Mouse (Mus musculus): ENCODE results near the gene Trh.

The Trh gene

DNA sequence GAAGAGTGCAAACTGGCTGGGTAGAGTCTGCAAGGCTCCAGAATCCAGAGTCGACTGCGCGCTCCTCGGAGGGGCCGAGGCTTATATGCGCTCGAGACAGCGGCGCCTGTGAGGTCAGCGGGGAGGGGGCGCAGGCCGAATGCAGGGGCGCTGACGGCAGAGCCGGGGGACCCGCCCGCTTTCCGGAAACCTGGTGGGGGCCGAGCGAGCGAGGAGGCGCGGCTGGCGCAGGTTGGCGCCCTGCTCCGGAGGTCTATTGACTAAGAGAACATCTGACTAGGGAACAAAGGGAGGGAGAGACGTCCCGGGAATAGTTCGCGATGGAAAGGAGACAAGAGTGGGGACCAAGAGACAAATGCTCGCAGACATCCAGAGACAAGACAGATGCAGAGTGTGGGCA is at the start of gene Trh:
Gene Trh, minus strand, starts transcription at position 60 of the 400 bp plus-strand sequence.
- no peak for DNase-seq (ENCODE audit: inconsistent ontology term)

DNA sequence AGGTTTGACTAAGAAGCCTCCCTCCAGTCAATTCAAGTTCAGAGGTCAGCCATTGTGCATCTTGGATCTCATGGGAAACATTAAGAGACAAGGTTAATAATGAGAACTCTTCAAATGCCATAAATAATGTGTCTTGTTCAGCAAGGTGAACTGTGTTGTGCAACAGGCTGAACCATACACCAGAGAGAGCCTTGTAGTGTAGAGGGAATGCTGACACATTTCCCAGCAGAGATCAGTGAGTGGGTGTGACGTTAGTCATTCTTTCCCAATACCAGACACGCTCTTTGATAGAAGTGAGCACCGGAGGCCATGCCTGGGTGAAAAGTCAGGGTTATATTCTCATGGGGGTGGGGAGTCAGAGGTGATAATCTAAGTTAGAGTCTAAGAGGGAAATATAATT is 46.4 kb upstream of the Trh start:
- DNase-seq (ENCODE audit: inconsistent ontology term): no peak

DNA sequence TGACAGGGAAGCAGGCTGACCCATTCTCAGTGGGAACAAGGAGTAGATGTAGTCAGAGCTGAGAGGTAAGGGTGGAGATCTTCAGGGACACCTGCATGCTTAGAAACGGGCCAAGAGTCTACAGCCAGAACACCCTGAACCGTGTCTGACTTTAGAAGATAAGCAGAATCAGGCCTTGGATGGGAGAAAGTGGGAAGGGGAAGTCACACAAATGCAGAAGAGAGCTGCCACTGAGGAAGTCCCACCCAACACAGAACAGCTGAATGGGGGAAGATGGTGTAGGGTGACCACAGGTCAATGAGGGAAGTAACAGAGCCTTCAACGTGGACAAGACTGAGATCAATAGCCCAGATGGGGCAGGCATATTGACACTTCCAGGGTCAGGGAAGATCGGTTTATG is 42.4 kb upstream of the Trh start:
- no peak for DNase-seq (ENCODE audit: inconsistent ontology term)

DNA sequence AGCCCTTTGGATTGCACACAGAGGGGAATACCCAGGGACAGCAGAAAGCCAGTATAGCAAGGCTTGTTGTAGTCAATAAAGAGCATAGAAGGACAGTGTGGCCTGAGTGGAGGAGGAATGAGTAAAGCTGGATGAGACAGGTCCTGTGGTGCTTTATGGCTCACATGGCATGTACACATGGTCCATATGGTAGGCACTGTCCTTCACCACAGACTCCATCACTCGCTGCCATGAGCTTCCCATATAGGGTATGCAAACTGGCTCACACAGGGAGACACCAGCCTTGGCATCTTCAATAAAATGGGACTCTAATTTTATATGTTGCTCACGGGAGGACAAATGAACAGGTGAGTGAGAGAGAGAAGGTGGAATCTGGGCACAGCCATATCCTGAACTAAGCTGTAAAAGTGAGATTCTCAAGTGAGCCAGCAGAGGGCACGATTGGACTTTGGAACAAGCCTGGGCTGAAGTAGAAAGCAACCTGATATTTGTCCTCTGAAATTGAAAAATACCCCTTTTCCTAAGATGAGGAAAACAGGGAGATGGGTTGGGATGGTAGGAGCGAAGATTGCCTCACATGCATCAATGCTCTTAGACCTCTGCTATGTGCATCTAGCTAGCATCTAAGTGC is 41.9 kb upstream of the Trh start:
- DNase-seq (ENCODE audit: inconsistent ontology term): peak; percentile 45

DNA sequence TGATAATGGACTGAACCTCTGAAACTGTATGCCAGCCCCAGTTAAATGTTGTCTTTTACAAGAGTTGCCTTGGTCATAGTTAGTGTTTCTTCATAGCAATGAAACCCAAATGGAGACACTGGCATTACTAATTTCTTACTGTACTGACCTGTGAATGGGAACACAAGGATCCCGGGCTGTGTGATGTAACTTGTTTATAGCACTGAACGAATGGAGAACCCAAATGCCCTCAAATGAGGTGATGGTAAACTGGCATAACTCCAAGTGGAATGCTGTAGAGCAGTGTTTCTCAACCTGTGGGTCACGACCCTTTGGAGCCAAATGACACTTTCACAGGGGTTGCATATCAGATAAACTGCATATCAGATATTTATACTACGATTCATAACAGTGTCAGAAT is 41.1 kb upstream of the Trh start:
- no peak for DNase-seq (ENCODE audit: inconsistent ontology term)

DNA sequence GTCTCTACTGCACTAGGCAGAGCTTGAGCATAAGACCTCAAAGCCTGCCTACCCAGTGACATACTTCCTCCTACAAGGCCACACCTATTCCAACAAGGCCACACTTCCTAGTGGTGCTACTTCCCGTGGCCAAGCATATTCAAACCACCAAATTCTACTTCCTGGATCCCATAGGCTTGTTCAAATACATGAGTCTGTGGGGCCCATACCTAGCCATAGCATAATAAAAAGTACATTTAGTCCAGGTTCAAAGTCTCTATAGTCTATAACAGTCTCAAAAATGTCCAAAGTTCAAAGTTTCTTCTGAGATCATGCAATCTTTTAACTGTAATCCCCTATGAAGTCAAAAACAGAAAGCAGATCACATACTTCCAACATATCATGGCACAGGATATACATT is 32.7 kb upstream of the Trh start:
- DNase-seq (ENCODE audit: inconsistent ontology term): no peak

DNA sequence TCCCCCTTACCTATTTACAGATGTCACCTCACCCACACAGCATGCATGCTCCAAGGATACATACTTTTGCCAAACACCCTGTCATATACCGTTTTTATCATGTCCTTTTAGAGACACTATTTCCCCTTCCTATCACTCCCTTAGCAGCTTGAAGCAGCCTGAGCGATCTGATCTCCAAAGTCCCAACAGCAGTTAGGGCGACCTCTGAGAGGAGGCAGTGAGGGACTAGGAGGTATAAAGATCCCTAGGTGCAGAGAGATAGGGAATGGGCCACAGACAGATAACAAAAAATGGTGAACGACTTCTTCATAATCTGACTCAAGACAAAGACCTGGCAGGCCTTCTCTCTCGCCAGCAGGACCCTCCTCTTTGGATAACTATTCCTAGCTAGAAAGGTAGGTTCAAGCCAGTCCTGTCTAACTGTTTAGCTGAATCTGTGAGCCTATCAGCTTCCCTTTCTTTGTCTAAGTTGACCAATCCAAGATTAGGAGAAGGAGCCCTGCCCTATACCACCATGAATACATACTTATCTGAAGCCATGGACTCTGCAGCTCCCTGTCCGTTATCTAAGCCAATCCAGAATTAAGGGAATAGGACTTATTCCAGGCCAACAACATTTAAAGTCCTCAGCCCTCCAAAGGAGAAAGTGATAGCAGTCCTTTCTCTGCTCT is 29.3 kb upstream of the Trh start:
- DNase-seq (ENCODE audit: inconsistent ontology term): no peak

DNA sequence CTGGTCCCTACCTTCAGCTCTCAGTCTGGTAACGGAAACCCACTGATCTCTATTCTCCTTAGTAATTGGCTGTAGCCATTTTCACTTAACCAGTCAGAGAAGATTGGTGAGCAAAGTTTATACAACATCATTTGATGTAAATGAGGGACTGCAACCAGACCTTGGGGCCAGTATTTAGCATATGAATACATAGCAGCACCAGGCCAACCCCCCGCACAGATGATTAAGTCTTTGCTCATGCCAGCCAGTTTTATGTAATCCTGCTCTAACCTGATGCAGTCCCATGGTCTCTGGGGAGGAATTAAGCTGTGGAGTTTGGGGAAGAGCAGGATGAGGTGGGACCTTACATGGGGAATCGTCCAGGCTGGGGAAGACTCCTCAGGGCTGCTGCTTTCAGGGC is 28.2 kb upstream of the Trh start:
- no peak for DNase-seq (ENCODE audit: inconsistent ontology term)

DNA sequence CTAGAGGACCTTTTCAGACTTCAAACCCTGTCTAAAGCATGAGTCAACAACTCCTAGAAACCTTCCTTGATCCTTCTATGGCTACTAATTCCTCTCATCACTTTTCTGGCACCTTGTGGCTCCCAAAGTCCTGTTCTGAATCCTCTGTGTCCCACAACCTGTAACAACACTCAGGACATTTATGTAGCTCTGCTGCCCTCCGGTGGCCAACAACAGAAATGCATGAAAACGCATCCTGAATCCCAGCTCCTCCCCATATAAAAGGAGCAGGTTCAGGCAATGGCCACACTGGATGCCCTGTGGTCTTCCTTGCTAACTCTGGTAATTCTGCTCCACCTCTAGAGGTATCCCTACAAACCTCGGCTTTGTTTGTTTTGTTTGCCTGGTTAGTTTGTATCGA is 24.6 kb upstream of the Trh start:
- DNase-seq (ENCODE audit: inconsistent ontology term): peak; percentile 66

DNA sequence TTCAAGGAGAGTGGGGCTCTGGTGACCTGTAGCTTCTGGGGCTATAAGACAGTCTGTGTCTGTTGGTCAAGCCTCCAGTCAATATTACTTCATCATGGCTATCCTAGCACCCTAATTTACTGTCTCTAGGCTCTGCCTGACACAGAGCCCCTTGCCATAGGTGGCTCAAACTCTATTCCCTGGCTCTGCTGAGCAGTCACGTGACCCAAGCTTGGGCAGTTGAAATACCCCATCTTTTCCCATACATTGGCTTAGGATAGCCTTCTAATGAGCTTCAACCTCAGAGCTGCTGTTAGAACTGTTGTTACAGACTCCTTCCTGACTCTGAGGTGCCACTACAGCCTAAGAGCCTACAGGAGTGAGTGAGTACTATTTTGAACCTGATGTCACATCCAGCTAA is 23.6 kb upstream of the Trh start:
- no peak for DNase-seq (ENCODE audit: inconsistent ontology term)

DNA sequence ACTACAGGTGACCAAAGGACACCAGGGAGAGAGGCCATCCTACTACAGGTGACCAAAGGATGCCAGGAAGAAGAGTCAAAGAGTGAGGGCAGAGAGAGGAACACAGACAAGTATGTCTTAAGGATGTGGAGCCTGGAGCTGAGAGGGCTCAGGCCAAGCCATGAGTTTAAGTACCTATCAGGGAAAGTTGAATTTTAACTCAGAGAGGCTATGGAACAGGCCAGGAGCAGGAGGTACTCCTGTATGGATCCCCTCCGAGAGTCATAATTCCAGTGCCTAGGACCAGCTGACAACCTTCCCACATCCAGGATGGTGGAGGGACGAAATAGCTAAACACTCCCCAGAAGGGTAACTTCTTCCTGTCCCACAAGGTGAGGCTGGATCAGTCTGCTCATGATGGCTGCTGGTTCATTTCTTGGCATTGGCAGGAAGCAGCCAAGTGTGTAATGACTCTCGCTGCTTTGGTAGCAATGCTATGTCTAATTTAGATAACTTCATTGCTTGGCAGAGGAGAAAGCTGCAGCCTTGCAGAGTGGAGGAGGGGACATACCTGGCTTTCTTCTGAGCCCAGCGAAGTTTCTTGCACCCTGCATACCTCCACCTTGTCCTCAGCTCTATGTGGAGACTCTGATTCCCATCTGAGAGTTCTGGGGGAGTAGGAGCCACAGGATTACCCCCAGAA is 16.9 kb upstream of the Trh start:
- no peak for DNase-seq (ENCODE audit: inconsistent ontology term)

DNA sequence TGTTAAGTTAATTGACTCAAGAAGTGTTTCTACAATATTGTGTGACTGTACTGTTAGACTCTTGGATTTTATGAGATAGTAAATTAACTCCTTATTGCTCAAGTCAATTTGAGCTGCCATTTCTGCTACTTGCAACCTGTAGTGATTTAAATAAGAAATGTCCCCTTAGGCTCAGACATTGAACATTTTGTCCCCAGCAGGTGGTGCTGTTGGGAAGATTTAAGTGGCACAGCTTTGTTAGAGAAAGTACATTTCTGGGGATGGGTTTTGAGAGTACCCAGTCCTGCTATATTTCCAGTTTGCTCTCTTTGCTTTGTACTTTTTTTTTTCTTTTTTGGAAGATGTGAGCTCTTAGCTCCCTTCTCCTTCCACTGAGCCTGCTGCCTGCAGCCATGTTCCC is 10.9 kb upstream of the Trh start:
- DNase-seq (ENCODE audit: inconsistent ontology term): no peak

DNA sequence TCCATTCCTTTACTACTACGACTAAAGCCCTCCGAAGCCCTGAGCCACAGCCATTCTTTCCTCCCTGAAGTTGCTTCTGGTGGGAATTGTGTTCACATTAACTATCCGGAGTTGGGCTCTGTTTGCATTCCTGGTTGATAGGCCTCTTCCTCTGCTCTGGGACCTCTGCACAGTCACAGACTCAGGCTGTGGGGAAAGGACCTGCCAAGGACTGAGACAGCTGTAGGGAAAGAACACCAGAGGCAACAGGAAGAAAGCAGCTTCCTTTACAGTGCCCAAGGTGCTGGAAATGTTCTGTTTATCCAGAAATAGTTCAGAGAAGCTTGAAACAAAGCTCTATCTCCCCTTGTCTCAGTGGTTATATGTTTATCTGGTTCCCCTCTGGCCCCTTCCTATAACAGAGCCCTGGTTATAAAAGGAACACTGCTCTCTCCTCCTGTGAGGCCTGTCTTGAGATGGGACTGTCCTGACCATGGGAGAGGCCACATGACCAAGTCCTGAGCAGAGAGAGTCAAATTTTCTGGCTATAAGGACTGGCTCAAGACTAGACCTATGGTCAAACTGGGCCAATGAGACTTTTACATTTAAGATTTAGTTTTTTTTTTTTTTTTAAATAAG is 8.9 kb upstream of the Trh start:
- no peak for DNase-seq (ENCODE audit: inconsistent ontology term)

DNA sequence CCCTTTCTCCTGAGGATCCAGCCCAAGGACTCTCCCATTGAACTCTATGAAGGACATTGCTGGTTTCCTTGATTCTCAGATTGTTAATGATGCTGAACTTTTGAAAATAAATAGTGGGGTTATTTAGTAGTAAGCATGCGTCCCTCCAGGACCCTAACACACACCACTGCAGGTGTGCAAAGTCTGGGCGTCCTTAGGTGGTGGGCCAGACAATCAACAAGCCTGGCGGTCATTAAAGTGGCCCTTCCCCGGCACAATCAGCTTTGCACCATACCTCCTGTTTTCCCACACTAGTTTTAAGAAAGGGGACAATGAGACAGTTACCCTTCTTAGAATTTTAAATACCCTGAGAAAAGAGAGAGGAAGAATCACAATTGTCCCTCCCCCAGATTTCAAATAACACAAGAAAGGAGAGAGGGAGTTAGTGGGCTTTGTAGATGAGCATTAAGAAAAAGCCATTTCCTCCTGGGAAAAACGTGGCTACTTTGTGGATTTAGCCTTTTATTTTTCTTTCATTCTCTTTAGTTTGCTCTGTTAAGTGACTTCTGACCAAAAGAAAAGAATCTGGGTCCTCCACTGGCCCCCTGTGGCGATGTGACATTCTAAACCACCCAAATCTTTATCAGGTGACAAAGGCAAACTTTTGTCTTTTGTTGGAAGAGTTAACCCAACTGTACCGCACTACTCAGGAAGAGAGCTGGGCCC is 2.9 kb upstream of the Trh start:
- no peak for DNase-seq (ENCODE audit: inconsistent ontology term)

DNA sequence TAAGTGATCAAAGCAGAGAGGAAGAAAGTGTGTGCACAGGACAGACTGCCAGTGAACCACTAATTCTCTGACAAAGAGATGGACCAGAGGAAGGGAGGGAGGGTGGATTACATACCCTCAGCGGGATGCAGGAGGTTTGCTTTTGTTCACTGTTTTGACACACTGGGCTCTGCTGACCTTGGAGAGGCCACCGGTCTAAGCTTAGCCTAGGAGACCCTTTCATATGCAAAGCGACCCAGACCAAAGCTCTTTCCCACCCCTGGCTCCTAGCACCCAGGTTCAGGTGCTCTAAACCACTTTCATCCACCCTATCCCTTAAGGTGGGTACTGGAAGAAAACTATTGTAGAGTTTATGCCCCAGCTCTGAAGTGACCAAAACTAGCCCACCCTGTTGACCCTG is 1.9 kb upstream of the Trh start:
- no peak for DNase-seq (ENCODE audit: inconsistent ontology term)

DNA sequence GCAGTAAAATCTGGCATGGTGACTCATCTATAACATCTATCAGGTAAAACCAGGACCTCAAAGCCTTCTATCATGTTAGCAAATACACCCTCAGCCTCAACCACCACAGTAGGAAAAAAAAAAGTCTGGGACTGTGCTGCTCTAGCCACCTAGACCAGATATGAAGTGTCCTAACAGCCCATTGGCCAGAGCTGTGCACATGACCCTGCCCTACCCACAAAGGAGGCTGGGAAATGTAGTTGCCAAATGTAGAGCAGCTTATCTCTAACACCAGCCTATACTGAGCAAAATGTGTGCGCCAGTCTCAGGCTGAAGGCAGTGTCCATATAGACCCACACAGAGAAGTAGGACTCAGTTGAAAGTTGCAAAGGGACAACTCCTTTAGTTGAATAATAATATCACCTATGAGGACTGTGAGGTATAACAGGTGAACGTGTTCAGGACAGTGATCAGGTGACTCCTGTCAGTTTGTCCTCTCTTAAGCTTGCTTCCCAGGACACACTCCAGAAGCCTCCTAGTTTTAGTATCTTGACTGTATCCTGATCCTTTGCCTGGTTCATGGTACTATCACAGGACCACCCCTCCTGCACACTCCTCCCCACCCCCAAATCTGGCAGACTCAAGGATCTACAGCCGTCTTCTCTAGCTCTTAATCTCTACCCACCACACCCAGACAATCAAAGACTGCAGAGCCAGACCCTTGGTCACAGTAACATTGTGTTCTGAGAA is 3.1 kb downstream of the Trh start:
- no peak for DNase-seq (ENCODE audit: inconsistent ontology term)

DNA sequence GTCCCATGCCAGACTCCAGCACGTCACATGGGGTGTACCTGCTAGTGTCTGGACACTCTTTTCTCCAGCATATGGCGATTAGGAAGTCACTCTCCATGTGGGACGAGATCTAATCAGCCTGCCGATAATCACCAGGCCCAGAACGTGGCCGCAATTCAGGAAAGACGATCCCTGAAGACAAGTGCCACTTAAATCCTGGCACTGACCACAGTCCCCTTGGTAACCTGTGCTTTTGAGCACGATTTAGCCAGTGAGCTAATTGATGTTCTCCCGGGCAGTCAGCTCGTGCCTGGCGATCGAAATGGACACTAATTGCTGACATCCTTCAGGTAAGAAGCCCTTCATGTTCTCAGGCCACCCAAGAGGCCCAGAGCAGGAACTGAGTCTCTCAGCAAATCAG is 9.4 kb downstream of the Trh start:
- no peak for DNase-seq (ENCODE audit: inconsistent ontology term)

DNA sequence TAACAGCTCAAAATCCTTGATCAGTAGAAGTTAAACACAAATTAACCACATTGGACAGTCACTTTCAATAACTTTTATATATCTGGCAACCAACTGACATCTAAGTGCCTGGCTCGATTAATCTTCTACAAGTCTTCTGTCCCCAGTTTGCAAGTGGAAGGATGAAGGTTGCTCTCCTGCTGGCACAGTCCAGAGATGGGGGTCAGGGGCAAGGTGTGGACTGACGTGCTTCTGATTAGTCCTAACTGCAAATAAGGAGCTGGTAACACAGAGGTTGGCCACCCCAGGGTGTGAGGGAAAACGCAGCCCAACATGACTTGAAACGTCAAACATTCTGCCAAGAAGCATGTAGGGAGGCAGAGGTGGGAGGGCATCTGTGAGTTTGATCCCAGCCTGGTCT is 12.7 kb downstream of the Trh start:
- no peak for DNase-seq (ENCODE audit: inconsistent ontology term)

DNA sequence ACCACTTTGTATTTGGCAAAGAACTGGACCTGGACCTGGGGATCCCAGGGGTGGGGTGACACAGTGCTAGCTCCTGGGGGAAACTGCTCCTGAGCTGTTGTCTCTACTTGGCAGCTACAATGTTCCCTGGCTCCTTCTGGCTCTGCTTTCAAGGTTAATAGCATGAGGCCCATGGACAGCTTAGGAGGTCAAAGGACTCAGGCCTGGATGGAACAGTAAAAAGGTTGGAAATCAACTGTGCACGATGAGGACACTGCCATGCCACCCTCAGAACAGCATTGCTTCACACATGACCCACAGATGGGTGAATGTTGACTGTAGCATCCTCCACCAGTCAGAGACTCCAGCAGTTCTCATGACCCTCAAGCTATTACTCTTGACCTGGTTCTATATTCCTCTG is 13.1 kb downstream of the Trh start:
- no peak for DNase-seq (ENCODE audit: inconsistent ontology term)

DNA sequence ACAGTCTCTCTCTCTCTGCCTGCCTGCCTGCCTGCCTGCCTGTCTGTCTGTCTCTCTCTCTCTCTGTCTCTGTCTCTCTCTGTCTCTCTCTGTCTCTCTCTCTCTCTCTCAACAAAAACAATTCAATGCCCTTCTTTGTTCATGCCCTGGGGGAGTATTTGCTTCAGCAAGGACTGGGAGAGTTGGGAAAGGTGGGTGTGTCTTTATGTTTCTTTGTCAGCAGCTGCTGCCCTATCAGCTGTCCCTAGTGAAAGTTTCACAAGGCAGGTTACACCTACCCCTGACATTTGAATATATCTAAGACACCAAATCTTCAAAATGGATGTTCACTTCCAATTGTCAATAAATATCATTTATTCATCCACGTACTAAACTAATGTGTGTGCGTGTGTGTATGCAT is 14.9 kb downstream of the Trh start:
- no peak for DNase-seq (ENCODE audit: inconsistent ontology term)

DNA sequence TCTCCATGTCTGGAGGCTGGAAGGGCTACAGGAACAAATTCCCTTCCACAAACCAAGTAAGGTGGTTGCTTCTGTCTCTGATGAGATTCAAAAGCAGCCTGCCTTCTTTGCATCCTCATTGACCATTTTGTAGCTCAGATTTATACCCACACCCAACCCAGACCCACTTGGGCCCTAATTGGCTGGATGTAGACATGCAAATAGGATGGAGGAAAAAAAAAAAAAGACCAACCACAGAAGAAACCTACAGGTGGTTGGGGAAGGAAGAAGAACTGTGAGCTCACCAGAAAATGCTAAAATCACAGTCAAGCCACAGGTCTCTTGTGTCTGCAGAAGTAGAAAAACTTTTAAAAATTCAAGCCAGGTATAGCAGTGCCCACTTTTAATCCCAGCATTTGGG is 15.3 kb downstream of the Trh start:
- DNase-seq (ENCODE audit: inconsistent ontology term): no peak

DNA sequence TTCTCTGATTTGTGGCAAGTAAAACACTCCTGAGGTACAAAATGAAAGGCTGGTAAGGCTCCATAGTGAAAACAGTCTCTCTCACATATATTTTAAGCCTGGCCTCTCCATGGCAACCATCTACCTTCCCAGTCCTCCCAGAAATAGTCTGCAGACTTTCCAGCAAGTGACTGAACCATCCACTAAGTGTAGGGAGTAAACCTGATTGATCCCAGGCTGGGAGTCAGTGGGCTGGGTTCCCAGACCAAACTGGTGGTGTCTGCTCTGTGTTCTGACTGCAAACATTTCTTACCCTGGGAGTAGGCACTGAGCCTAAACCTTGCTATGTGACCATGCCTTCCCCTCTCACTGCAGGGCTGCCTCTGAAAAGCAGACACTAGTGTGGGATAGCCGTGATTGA is 19.5 kb downstream of the Trh start:
- DNase-seq (ENCODE audit: inconsistent ontology term): no peak

Measured in Muller cell, postnatal 12 days (primary cell).